Mouse (Mus musculus) small intestine, adult 2 months (tissue): ENCODE measurements around the gene H2-DMa. TPM values are rescaled to one million over a fixed set of nuclear protein-coding genes. Genes with fewer than 3 reads are reported as not detected.
"Not testable (repeated sequence)": the region's sequence is repeated elsewhere in the genome, so short reads cannot be mapped to it uniquely, and the experiment has no call there.

Experiments
- H3K27ac ChIP-seq: fragments of 200-500 bp; 2 replicates; pipeline ENCODE4 v1.5.1; 2012; ENCODE audit warnings: low read depth, low read length, control low read depth, inconsistent platforms; ENCODE audit not compliant: insufficient read depth
- H3K27me3 ChIP-seq: fragments of 200-500 bp; 2 replicates; pipeline ENCODE4 v1.6.1; 2012; ENCODE audit warnings: mild to moderate bottlenecking, moderate library complexity, low read length, inconsistent platforms; ENCODE audit not compliant: control insufficient read depth, insufficient read depth
- H3K36me3 ChIP-seq: fragments of 200-500 bp; 2 replicates; pipeline ENCODE4 v1.6.1; 2012; ENCODE audit warnings: mild to moderate bottlenecking, low read length, control low read depth, inconsistent platforms; ENCODE audit not compliant: control insufficient read depth, insufficient read depth
- H3K4me1 ChIP-seq: fragments of 200-500 bp; 2 replicates; pipeline ENCODE4 v1.6.1; 2012; ENCODE audit warnings: low read length, inconsistent platforms, mixed read lengths; ENCODE audit not compliant: control insufficient read depth, insufficient read depth, insufficient read length
- H3K4me3 ChIP-seq: fragments of 200-500 bp; 2 replicates; pipeline ENCODE4 v1.5.1; 2012; ENCODE audit warnings: low read depth, mild to moderate bottlenecking, control low read depth, inconsistent platforms, low read length, moderate library complexity
- CTCF ChIP-seq: fragments of 200-500 bp; IDR thresholded peaks from 2 replicates; pipeline ENCODE4 v1.5.1; 2012; ENCODE audit warnings: low read depth, mild to moderate bottlenecking, control low read depth, inconsistent platforms, low read length, moderate library complexity, mixed read lengths; ENCODE audit not compliant: insufficient replicate concordance, insufficient read length; ENCODE audit errors: extremely low read depth
- POLR2A ChIP-seq: fragments of 200-500 bp; IDR thresholded peaks from 2 replicates; pipeline ENCODE4 v1.6.1; 2012; ENCODE audit warnings: low read depth, mild to moderate bottlenecking, control low read depth, inconsistent platforms, low read length, moderate library complexity
- WGBS: fragments of 180-500 bp; shearing (Covaris S2); methylation state at CpG from one replicate; pipeline ENCODE4 v1.1.7; 2018; 5-methylcytosine and 5-hydroxymethylcytosine counted together
- polyA plus RNA-seq: library from polyadenylated mRNA; depleted of rRNA; stranded (reverse); fragments of >200 nt; gene quantifications from 2 replicates; pipeline ENCODE4 v1.2.3, GENCODE M21; 2012

The H2-DMa gene
- polyA plus RNA-seq, 1 experiment: 169 TPM

DNA sequence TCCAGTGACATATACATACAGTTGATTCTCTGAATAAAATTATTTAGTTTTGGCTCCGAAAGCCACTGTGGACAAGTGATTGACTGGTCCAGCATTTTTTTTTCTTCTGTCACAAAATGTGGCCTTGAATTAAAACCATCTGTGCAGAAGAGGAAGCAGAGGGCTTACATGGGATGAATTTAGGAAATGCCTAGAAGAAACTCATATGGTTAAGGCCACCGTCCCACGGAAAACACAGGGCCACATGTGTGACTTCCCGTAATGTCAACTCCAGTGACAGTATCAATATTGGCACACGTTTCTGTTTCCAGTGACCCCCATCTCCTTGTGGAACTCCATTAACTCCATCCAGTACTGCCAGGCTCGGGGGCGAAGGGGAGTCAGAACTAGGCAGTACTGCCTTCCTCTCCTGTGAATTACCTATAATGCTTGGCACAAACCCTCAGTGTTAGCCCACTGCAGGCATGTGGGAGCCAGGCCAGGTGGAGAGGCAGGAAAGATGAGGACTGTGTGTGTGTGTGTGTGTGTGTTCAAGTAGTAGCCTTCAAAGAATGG, 23.2 kb downstream of the H2-DMa start:
- Histone ChIP-seq H3K36me3 (no peaks in the 10 kb centered on the region), H3K27me3 (no peaks in the 10 kb centered on the region), H3K27ac (peak overlapping the region; percentile 72), H3K4me3 (no peak overlapping the region), H3K4me1 (no peaks in the 10 kb centered on the region; the same call in 1 of the 2 replicates)
- TF ChIP-seq POLR2A (no peak), CTCF (no peak)
- WGBS: 81% methylated on average over 7 of the region's 7 CpGs

DNA sequence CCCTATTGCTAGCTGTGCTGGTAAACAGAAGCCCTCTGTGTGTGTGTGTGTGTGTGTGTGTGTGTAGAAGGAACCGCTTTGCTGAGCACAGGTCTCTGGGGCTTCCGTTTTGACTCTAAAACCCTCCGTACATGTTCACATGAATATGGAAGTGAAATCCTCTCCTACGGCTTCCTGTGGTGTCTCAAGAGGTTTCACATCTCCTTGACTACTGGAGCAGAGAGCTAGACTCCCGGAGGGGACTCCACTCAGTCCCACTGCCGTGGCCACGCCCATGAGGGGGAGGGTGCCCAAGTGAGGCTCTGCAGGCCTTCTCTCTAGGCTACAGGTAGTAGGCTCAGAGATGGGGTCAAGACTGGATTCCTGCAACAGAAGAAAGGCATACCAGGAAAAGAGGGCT, 23.7 kb downstream of the H2-DMa start, which contains the start of gene H2-DMb2:
TSS of gene H2-DMb2 (plus strand) at position 275 of the 400 bp plus-strand sequence.
- TF ChIP-seq POLR2A: no peak
- TF ChIP-seq CTCF: no peak
- H3K4me1 ChIP-seq: no peaks in the 10 kb centered on the region; the same call in 1 of the 2 replicates
- 50% methylated on average over 7 of the region's 7 CpGs for WGBS
- H3K27ac ChIP-seq: peak within 1 kb of the TSS; percentile 72
- no peaks in the 10 kb centered on the region for H3K36me3 ChIP-seq
- H3K27me3 ChIP-seq: no peaks in the 10 kb centered on the region
- H3K4me3 ChIP-seq: no peak within 1 kb of the TSS

DNA sequence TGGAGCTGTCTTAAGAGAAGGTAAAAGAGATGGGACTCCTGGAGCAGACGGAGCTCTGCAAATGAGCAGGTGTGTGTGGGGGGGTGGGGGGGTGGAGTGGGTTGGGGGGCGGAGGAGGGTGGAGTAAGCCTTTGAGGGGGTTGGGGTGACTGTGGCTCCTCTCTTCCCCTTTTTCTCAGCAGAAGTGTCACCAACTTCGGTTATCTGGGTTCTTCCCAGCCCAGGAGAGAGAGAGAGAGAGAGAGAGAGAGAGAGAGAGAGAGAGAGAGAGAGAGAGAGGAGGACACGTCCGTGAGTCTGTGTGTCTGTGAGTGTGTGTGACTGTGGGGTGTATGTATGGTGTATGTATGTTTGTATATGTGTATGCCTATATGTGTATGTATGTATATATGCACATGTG, 24.1 kb downstream of the H2-DMa start:
- WGBS: 50% methylated on average over 5 of the region's 5 CpGs

DNA sequence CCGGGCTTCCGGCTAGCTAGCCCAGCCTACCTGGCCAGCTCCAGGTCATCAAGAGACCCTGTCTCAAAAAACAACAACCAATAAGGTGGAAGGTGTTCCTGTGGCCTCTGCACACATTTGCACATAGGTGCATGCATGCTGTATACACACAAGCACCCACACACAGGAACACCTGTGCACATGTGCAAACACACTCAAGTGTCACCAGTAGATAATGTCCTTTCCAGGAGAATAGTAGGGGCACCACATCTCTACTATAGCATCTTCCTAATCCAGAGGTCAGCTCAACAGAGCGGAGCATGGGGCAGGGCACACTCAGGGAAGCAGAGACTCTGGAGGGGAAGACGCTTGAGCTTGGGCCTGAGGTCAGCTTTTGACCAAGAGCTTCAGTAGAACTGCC, 24.9 kb downstream of the H2-DMa start:
- not testable (repeated sequence) for H3K36me3 ChIP-seq, H3K4me3 ChIP-seq, H3K27ac ChIP-seq, H3K27me3 ChIP-seq, H3K4me1 ChIP-seq
- 85% methylated on average over 4 of the region's 4 CpGs for WGBS

More for the DNA sequence above, 24.1 kb downstream of the H2-DMa start:
- no peaks in the 10 kb centered on the region for H3K36me3 ChIP-seq
- no peak overlapping the region for H3K27ac ChIP-seq
- H3K4me1 ChIP-seq: no peaks in the 10 kb centered on the region; the same call in 1 of the 2 replicates
- no peak overlapping the region for H3K4me3 ChIP-seq
- H3K27me3 ChIP-seq: no peaks in the 10 kb centered on the region
- TF ChIP-seq POLR2A: no peak
- no peak for TF ChIP-seq CTCF

DNA sequence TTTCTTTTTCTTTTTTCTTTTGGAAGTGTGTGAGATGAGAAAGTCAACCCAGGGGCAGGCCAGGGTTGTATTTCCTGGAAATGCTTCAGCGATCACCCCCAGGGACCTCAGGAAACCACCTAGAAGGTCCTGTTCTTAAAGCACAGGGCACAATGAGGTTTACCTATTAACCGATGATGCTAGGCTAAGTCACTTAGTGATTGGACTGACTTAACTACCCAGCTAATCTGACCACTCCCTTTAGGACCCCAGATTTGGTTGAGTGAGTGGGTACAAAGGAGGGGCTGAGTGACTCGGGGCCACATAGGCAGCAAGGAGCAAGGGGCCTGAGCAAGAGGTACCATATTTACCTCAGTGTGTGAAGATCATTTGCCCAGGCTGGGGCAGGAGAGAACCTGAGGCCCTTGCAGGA, 25.6 kb downstream of the H2-DMa start:
- Histone ChIP-seq H3K27me3 (no peaks in the 10 kb centered on the region), H3K27ac (0 out of 2 replicates have a peak overlapping the region, but pooled peaks have one; percentile 5), H3K4me1 (no peaks in the 10 kb centered on the region; the same call in 1 of the 2 replicates), H3K4me3 (peak overlapping the region; percentile 22), H3K36me3 (no peaks in the 10 kb centered on the region)
- no peak for TF ChIP-seq CTCF
- no peak for TF ChIP-seq POLR2A
- WGBS: 57% methylated on average over 3 of the region's 3 CpGs

DNA sequence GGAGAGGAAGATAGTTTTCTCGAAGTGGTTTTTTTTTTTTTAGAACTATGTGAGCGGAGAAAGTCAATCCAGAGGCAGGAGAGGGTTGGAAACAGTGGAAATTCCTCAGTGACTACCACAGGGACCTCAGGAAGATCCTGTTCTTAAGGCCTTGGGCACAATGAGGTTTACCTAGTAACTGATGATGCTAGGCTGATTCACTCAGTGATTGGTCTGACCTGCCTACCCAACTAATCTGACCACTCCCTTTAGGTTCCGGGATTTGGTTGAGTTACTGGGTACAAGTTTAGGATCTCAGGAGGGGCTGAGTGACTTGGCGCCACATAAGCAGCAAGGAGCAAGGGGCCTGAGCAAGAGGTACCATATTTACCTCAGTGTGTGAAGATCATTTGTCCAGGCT, 33.6 kb downstream of the H2-DMa start, which contains the start of gene H2-DMb1:
TSS of gene H2-DMb1 (plus strand) at position 150 of the 400 bp plus-strand sequence.
- peak within 1 kb of the TSS; percentile 29 for H3K27ac ChIP-seq
- no peaks in the 10 kb centered on the region for H3K27me3 ChIP-seq
- H3K4me3 ChIP-seq: peak within 1 kb of the TSS; percentile 62
- WGBS: 34% methylated on average over 4 of the region's 4 CpGs
- peaks cover 7% of the 10 kb centered on the region; the same call in 1 of the 2 replicates for H3K4me1 ChIP-seq
- TF ChIP-seq POLR2A: no peak; the same call in 1 of the 2 replicates
- TF ChIP-seq CTCF: no peak
- H3K36me3 ChIP-seq: 0 out of 2 replicates have a peak, but pooled peaks cover 8% of the 10 kb centered on the region

DNA sequence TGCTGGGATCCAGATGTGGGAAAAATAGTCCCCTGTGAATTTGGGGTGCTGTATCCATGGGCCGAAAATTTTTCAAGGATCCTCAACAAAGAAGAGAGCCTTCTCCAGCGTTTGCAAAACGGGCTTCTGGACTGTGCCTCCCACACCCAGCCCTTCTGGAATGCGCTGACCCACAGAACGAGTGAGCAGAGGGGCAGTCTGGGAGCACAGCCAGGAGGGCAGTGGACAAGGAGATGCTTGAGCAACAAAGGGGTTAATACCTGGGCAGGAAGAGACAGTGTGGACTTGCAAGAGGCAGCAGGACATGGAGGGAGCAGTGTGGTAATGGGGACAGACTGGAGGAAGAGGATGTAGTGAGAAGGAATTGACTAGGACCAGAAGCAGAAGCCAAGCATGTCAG, 36.2 kb downstream of the H2-DMa start:
- WGBS: 61% methylated on average over 5 of the region's 5 CpGs
- no peak overlapping the region for H3K4me3 ChIP-seq
- peaks cover 11% of the 10 kb centered on the region; the same call in 1 of the 2 replicates for H3K36me3 ChIP-seq
- H3K27me3 ChIP-seq: no peaks in the 10 kb centered on the region
- TF ChIP-seq CTCF (no peak), POLR2A (no peak)
- H3K27ac ChIP-seq: no peak overlapping the region
- H3K4me1 ChIP-seq: peaks cover 7% of the 10 kb centered on the region; the same call in 1 of the 2 replicates

DNA sequence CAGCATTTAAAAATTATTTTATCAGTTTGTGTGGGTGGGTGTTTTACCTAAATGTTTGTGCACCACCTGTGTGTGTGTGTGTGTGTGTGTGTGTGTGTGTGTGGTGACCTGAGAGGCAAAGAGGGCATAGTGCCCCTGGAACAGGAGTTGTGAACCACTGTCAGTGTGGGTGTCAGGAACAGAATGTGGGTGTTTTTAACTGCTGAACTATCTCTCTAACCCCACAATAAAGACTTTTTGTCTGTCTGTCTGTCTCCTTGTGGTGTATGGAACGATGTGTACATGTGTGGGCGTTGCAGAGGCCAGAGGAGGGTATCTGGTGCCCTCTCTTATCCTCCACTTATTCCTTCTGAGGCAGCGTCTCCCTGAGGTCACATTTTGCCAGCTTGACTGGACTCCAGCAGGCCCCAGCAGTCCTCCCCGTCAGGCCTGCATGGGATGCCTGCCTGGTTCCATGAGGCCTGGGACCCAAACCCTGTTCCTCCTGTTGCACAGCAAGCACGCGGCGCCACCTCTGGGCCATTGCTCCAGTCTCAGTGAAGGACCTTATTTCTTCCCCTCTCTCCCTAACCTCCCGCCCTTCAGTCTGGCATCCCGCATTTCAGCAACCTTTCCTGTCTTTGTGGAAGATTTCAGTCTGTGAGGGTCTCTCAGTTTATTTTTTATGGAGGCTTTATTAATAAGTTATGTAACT, 45.0 kb downstream of the H2-DMa start:
- no peak overlapping the region for H3K27ac ChIP-seq
- no peaks in the 10 kb centered on the region for H3K27me3 ChIP-seq
- H3K4me3 ChIP-seq: no peak overlapping the region
- no peaks in the 10 kb centered on the region for H3K4me1 ChIP-seq
- TF ChIP-seq POLR2A (no peak), CTCF (peak; percentile 33; the same call in 1 of the 2 replicates)
- peaks cover 4% of the 10 kb centered on the region; the same call in 1 of the 2 replicates for H3K36me3 ChIP-seq
- 52% methylated on average over 9 of the region's 9 CpGs for WGBS
